Mouse (Mus musculus) induced T-regulatory cell, adult 2 months (primary cell): Measurements from ENCODE around the gene Irak3.

Source experiments
- DNase-seq: peaks from one replicate; pipeline ENCODE4 v3.0.0-alpha.2; 2012; ENCODE audit warnings: low read depth

Gene Irak3

GRCm38 (mm10) chr10:120097564-120097963 lies 104.4 kb downstream of the Irak3 start:
- DNase-seq, result no peak

DNA sequence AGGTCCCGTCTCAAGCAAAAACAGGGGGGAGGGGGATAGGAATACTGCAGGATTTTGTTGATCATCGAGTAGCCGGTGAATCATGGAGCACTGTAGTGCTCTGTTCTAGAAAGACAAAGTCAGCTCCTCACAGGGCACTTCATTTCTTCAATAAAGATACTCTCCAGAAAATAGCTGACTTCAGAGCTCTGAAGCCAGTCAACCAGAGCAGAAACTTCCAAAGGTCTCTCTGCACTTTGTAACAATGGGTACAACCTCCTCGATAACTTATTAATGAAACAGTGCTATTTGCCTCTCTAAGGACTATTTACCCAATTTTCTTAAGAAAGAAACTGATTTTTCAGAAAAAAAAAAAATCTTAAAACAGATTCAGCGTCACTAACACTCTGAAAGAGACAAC lies 106.2 kb downstream of the Irak3 start:
- no peak for DNase-seq

- no peak for DNase-seq
Observed at GRCm38 (mm10) chr10:120095136-120095535, 106.8 kb downstream of the Irak3 start.

DNA sequence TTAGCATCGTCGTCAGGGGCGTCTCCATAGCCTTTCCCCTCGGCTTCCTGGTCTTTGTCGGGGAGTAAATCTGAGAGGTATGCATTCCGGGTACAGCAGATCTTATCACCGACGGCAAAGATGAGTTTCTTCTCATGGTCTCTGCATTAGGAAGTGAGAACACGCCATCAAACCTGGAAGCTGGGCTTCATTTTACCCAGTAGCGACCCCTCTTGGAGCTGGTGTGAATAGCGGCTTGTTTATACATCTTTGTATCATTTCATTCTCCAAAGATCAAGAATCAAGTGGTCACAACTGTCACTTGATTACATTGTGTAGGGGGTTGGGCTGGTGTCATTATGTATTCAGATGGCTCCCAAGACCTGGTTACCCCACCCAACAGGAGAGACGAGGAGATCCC lies 109.4 kb downstream of the Irak3 start:
- no peak for DNase-seq
